Mouse (Mus musculus) thymus, postnatal 36 days (tissue): ENCODE measurements around the gene Gm13030.
"Not testable (repeated sequence)": the region's sequence is repeated elsewhere in the genome, so short reads cannot be mapped to it uniquely, and the experiment has no call there.

Experiments
- DNase-seq, 2 experiments: peaks; one replicate each; pipeline ENCODE4 v3.0.0; 2022; ENCODE audit warnings: mixed read lengths in 2 of 2

Gm13030 gene

GRCm38 (mm10) chr4:138873864-138874263 is at the start of gene Gm13030:
Gm13030 (minus strand) TSS chr4:138873964.
- no peak for DNase-seq

GRCm38 (mm10) chr4:138922131-138922459 is 48.3 kb upstream of the Gm13030 start:
- peak; percentile 88 to 94 for DNase-seq

DNA sequence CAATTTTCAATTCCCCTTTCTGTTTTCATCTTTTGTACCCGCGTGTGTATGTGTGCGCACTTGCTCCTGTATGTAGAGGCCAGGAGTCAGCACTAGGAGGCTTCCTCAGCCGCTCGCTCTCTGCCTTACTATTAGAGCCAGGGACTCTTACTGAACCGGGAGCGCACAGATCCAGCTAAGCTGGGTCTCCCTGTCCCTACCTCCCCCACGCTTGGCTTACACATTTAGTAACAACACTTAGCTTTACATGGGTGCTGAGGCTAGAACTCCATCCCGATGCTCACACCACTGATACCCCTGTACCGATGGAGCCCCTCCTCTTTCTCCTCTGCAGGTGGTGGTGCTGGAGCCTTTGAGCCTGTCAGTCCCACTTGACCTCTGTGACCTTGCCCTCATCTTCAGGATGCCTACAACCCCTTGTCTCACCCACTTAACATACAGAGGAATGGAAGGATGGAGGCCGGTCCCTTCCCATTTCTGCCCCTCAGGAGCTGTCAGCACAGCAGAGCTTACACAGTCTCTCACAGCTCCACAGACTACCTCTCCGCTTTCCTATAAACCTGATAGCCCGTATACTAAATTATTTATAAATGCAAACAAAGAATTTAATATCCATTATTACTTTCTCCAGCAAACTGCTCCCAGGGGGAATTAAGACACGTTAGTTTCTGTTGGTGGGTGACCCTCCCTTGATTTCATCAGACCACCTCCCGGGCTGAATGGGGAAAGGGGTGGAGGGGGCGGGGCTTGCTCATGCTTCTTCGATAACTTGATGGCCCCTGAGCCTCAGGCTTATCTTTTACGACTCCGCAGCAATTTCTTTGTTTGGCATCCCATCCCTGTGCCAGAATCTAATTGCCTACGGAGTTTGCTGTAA is 47.7 kb upstream of the Gm13030 start:
- no peak for DNase-seq

DNA sequence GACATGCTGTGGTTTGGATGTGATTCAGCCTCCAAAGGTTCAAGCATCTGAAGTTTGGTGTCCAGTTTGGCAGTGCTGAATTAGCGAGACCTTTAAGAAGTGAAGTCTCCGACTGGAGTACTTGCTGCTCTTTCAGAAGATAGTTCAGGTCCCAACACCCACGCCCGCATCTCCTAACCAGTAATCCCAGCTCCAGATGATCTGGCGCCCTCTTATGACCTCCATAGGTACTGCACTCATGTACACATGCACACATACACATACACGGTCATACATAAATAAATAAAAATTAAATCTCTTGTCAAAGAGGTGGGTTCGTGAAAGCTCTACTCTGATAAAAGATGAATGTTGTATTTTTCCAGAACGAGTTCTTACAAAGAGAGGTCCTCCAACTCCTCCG is 43.5 kb upstream of the Gm13030 start:
- no peak for DNase-seq

DNA sequence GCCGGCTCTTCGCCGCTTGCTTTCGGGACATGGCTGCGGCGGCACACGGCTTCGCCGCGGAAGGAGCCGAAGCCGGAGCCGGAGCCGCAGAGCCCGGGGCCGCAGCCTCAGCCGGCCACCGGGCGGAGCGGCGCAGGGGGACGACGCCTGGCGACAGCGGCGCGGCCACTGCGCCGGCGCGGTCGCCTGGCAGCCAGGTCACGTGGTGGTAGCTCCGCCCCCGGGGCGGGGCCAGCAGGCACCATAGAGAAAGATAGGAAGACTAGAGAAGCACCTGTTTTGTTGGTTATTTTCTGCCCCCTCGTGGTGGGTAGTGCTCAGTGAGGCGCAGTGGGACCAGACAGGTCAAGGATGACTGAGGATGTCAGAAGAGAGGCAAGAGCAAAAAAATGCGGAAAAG is 40.0 kb upstream of the Gm13030 start, which contains the start of gene Otud3:
Otud3 (minus strand) TSS at position 149 of the 400 bp plus-strand sequence.
- peak; percentile 96 to 97 for DNase-seq

DNA sequence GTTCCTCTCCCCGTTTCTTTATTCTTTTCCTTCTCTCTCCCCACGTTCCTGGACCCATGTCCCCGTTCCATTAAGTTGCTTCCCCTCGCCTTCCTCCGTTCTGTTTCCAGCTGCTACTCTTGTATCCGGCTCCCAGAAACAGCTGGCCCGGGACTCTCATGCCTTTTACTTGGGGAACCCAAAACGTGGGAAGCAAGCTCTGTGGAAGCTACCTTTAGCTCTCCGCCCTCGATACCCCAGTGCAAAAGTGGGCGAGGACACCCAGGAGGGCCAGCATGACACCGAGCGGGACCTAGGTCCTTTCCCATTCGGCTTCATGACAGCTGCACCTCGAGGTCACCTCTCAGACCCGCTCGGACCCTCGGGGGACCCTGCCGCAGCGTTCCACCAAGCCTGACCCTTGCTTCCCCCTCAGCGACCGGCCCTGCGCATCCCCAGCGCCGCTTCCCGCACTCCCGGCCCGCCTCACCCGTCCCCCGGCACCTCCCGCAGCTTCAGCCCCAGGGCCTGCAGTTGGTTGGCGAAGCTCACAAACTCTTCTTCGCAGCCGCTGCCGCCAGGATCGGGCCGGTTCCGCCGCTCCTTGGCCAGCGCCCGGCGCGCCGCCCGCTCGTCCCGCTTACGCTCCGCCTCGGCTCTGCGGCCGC is 39.5 kb upstream of the Gm13030 start:
- no peak for DNase-seq

DNA sequence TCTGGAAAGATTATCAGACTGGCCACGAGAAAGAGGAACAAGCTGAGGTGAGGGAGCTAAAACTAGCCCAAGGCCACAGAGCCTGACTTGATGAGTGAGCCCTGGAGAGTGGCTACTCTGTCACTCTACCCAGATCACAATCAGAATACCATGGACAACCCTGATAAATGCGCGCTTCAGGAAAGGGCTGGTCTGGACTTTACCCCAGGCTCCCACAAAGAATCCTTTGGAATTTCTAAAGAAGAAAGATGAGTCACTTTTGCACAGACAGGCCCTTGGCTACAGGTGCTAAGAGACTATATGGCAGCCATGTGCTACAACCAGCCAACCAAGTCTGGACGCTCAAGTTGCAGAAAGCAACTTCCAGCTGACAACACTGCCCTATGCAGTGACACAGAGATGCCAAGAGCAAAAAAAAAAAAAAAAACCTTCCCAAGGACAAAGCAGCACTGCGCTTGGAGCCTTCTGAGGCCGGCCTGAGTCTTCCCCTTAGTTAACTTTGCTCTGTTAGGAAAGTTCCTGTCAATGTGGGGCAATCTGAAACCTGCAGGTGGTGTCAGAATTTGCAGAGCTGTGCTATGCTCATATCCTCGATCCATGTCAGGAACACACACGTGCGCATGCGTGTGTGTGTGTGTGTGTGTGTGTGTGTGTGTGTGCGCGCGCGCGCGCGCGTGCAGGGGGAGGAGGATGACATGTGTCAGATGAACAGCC is 32.0 kb upstream of the Gm13030 start:
- DNase-seq: no peak

- no peak for DNase-seq
Observed at GRCm38 (mm10) chr4:138899361-138899760, 25.6 kb upstream of the Gm13030 start.

GRCm38 (mm10) chr4:138893789-138894188 is 20.0 kb upstream of the Gm13030 start:
- DNase-seq: not testable (repeated sequence)

GRCm38 (mm10) chr4:138892655-138893054 is 18.9 kb upstream of the Gm13030 start:
- DNase-seq: no peak

DNA sequence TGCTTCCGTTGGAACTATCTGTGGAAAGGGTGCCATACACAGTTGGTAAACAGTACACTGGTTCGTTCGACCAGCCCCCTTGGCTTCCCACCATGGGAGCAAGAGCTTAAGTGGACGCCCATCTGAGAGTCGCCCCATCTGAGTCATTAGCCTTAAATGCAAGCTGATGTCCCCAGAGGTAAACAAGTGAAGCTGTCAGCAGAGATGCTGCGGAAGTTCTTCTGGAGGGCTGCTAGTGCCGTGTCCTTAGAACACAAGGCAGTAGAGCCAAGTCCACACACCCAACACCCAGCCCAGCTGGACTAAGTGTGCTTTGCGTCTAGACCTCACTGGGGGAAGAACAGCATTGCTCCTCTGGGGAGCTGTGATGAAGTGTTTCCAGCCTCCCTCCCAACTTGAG is 15.9 kb upstream of the Gm13030 start:
- DNase-seq: no peak

GRCm38 (mm10) chr4:138889165-138889564 is 15.4 kb upstream of the Gm13030 start:
- no peak for DNase-seq

DNA sequence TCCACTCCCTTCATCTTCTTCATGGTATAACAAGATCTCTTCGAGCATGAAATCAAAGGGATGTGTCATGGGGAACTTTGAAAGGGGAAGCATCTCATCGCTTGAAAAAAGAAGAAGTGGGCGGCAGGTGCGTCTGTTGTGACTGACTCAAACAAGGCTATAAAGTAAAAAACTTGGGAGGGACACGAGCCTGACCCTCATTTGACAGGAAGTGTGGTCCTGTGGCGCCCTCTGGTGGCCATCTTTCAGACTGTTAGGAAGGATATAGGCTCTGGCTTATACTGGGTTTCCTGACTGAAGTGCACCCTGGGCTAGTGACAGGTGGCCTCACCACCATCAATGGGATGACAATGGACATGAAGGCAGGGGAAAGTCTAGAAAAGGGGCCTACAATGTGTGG is 10.5 kb upstream of the Gm13030 start:
- DNase-seq: peak; percentile 60 to 70

DNA sequence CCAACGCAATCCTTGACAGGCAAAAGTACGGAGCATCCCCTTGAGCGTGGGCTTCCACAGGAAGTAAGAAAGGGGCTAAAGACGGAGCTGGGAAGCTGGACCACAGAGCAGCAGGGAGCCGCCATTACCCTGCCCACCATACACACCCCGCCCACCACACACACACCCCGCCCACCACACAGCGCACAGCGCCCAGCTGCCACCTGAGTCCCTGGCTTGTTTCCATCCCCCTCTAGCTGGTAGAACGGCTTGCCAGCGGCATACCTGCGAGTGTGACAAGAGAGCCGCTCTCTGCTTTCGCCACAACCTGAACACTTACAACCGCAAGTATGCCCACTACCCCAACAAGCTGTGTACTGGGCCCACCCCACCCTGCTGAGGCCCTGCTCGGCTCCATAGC is 8.4 kb upstream of the Gm13030 start:
- no peak for DNase-seq

- no peak for DNase-seq
Observed at GRCm38 (mm10) chr4:138880811-138881584, 7.2 kb upstream of the Gm13030 start.

DNA sequence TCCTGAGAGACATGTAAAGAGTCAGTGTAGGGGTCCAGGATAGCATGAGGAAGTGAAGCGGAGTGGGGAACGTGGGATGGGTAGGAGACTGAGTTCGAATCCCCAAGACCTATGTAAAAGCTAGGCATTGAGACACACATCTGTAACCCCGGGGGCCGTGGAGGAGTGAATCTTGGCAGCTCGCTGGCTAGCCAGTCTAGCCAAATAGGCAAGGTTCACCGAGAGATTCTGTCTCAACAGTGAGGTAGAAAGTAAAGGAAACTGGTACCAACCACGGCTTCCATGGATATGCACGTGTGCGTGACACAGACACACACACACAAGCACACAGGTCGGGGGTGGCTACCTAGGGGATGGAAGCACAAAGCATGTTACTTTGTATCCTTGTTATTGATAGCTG is 6.0 kb upstream of the Gm13030 start:
- DNase-seq: no peak

- no peak for DNase-seq
Observed at GRCm38 (mm10) chr4:138878783-138879182, 5.0 kb upstream of the Gm13030 start.

DNA sequence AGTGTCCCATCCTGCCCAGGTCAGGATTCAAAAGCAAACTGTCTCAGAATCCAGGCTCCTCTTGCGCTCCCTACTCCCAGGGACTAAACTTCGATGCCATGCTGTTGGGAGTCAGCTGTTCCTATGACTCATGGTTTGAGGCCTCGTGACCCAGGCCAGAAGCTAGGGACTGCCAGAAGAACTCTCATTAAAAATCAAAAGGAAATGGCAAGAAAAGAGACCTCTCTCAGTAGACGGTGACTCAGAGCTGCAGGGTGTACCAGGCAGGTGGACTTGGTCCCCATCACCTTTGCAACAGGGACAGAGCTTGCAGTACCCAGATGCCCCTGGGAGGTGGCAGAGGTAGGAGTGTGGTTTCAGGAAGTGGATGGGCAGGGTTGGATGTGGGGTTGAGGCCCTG is 4.0 kb upstream of the Gm13030 start, which contains the start of gene Pla2g2e:
Pla2g2e (plus strand) TSS at position 212 of the 400 bp plus-strand sequence.
- no peak for DNase-seq

GRCm38 (mm10) chr4:138875986-138876385 is 2.2 kb upstream of the Gm13030 start:
- no peak for DNase-seq

GRCm38 (mm10) chr4:138875275-138875674 is 1.5 kb upstream of the Gm13030 start:
- not testable (repeated sequence) for DNase-seq

GRCm38 (mm10) chr4:138868666-138869065 is 5.1 kb downstream of the Gm13030 start:
- DNase-seq: no peak

DNA sequence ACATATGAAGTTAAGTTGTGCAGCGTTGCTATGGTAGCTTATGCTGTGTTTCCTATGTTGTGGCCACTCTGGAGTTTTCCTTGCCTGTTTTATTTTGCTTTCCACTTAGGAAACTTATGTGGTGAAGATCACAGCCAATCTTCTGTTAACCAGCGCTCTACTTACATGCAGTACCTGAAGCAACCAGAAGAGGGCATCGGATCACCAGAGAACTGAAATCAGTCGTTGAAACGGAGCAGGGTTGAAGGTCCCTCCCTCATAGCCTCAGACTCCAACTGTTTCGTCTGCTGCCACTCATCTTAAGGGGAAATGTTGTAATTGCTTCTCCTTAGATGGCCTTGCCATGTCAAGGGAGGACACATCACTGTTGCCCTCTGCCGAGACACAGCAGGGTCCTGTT is 7.4 kb downstream of the Gm13030 start:
- peak; percentile 40 to 53 for DNase-seq

- DNase-seq: no peak
Observed at GRCm38 (mm10) chr4:138865991-138866390, 7.8 kb downstream of the Gm13030 start.
